Mouse (Mus musculus): ENCODE data around the gene Limk1.
"Not testable (repeated sequence)": the region's sequence is repeated elsewhere in the genome, so short reads cannot be mapped to it uniquely, and the experiment has no call there.

Limk1 gene

GRCm38 (mm10) chr5:134677491-134677890 is 10.9 kb downstream of the Limk1 start:
- no peak for DNase-seq (ENCODE audit: low spot score in 2 of 2)

DNA sequence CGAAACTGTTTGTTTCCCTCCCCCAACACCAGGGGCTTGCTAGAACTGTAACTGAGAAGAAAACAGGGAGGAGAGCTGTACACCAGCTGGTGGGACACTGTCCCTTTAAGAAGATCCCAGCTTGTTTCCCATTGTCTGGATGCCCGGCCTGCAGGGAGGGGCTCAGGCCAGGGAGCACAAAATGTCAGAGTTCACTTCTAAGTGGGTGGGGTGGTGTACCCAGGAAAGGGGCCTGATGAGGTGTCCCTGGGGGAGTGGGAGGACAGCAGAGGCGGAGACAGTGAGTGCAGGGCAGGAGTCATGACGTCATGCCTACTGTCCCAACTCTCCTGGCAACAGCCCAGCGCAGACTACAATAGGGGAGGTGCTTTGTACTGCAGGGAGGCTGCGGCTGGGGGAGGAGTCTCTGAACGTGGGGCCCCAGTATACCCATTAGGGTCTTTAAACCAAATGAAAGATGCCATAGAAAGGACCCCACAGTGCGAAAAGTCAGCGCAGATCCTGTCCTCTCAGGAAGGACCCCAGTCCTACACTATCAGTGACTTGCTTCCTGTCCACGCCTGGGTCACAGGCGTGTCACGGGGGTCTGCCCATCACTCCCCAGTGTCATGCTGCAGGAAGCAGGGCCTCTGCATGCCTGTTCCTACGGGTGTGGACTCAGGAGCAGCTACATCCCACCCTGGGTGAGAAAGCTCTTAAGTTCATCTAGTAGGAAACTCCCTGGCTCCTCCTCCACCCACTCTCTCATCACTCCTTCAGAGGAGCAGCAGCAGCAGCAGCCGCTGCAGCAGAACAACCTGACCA is 12.2 kb downstream of the Limk1 start:
- peak; percentile 65 to 85 for DNase-seq (ENCODE audit: low spot score in 2 of 2)

DNA sequence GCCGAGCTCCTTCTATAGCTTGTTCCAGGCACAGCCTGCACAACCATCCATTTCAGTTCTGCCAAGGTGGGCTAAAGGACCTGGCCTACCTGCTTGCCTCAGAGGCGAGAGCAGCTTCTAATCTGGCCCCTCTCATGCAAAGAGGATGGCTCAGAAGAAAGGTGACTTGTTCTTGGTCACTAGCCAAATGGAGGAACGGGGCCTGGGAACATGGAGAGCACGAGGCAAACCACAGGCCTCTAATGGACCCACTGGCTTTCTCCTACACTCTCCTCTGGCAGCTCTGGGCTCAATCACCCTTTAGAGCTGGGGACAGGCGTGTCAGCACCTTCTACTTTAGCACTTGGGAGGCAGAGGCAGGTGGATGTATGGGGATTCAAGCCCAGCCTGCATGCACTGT is 13.4 kb downstream of the Limk1 start:
- no peak for DNase-seq (ENCODE audit: low spot score in 2 of 2)

DNA sequence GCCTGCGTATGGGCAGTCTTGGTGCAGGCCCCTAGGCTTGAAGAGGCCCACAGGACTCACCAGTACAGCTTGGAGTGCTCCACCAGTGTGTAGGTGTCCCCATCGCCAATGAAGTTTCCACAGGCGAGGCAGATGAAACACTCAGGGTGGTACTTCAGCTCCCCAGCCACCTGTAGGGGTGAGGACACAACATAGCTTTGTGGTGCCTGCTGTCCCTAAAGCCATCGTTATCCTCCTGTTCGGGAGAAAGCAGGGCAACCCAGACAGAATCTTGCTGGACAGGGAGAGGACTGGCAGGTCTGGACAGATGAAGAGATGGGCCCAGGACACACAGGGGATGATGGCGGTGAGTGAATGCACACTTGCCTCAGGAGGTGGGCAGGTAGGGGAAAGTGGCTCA is 15.8 kb downstream of the Limk1 start:
- no peak for DNase-seq (ENCODE audit: low spot score in 2 of 2)

DNA sequence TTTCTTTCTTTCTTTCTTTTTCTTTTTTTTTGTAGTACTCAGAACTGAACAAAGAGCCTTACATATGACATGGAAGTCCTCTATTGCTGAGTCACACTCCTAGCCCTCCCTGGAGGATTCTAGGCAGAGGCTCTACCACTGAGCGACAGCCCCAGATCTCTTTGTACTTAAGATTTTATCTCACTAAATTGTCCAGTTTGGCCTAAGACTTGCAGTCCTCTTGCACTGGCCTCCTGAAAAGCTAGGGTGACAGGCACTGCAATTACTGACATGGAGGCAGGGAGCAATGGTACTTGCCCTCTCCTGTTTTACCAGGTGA is 16.2 kb downstream of the Limk1 start:
- DNase-seq (ENCODE audit: low spot score in 2 of 2) = no peak

DNA sequence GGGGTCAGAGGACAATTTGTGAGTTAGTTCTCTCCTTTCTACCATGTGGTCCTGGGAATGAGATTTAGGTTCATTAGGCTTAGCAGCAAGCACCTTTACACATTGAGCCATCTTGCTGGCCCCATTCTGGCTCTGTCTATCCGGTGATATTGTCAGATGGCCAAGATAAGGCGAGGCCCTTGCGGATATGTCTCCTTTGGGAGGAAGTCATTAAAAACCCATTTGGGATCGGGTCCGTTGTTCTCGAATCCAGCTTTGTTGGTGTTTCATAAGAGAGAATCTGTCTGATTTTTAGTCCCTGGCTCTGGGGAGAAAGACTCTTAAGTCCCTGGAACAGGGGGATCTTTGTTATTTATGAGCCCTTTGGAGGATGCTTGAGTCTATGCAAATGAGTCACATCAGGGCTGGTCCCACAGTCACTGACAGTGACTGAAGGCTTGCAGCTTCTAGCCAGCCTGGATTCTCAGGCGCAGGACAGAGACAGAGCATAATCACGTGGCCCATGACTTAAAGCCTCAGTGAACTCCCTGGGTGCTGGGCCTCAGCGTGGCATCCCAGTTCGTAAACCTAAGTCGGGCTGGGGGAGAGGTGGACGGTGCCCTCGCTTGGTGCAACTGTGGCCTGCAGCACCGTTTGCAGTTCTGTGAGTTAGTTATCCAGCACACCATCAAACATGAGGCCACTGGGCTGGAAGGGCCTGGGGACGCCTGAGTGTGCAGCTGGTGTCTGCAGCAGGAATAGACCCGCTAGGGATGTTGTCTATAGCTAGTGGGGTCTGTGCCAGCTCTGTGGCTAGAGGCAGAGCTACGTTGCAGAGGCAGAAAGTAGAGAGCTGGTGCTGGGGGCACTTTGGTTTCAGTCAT is 16.8 kb downstream of the Limk1 start:
- DNase-seq (ENCODE audit: low spot score in 2 of 2) = no peak

- DNase-seq (ENCODE audit: low spot score in 2 of 2) = no peak
Observed at GRCm38 (mm10) chr5:134669001-134669708, 19.2 kb downstream of the Limk1 start.

DNA sequence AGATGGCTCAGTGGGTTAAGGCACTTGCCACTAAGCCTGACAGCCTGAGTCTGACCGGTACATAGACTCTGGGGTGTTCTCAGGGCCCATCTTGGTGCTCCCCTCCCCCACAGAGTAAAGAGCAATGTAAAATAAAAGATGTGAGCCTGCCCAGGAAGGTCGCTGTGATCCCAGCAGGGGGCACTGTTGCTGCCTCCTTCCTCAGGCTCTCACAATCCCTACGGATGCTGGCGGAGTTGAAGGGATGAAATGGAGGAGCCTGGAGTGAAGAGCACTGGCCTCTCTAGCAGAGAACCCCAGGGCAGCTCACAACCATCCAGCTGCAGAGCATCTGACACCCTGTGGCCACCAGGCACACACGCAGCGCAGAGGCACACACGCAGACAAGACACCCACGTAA is 19.9 kb downstream of the Limk1 start:
- DNase-seq (ENCODE audit: low spot score in 2 of 2) = no peak

- no peak for DNase-seq (ENCODE audit: low spot score in 2 of 2)
Observed at GRCm38 (mm10) chr5:134656708-134657107, 31.7 kb downstream of the Limk1 start.

- DNase-seq (ENCODE audit: low spot score in 2 of 2) = no peak
Observed at GRCm38 (mm10) chr5:134652015-134652414, 36.4 kb downstream of the Limk1 start.

DNA sequence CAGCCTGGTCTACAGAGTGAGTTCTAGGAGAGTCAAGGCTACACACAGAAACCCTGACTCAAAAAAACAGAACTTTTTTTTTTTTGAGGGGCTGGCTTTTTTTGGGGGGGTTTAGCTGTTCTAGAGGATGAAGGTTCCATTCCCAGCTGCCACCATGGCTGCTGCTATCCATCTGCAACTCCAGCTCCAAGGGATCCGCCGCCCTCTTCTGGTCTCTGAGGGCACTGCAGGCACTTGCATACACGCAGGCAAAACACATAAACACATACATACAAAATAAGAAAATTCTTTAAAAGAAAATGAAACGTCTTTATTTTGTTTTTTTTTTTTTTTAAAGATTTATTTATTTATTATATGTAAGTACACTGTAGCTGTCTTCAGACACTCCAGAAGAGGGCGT is 37.5 kb downstream of the Limk1 start:
- DNase-seq (ENCODE audit: low spot score in 2 of 2) = peak in 1 of 2 experiments; percentile 42

DNA sequence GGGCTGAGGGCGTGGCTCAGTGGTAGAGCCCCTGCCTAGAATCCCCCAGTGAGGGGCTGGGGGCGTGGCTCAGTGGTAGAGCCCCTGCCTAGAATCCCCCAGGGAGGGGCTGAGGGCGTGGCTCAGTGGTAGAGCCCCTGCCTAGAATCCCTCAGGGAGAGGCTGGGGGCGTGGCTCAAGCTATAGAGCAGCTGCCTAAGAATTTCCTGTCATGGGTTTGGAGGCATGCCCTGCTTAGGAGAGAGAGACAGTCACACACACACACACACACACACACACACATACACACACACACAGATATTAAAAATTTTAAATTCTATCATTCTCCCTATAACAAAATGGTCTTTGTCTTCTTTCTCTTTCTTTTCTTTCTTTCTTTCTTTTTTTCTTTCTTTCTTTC is 39.4 kb downstream of the Limk1 start:
- DNase-seq (ENCODE audit: low spot score in 2 of 2) = not testable (repeated sequence)

- no peak for DNase-seq (ENCODE audit: low spot score in 2 of 2)
Observed at GRCm38 (mm10) chr5:134647394-134647793, 41.0 kb downstream of the Limk1 start.

GRCm38 (mm10) chr5:134646461-134646860 is 41.9 kb downstream of the Limk1 start:
- no peak for DNase-seq (ENCODE audit: low spot score in 2 of 2)

- no peak for DNase-seq (ENCODE audit: low spot score in 2 of 2)
Observed at GRCm38 (mm10) chr5:134644643-134645118, 43.7 kb downstream of the Limk1 start.

DNA sequence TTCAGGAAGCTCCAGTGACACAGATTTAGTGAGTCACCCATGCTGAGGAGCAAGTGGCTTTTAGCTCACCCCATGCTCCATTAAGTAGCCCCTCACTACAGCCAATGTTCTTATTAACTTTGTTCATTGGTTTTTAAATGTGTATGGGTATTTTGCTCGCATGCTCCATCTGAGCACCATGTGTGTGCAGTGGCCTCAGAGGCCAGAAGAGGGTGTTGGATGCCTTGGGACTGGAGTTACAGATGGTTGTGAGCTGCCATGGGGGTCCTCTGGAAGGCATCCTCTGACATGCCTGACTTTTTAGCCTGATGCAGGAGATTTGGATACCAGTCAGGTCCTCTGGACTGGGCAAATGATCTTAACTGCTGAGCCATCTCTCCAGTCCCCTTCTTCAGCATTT is 44.3 kb downstream of the Limk1 start:
- no peak for DNase-seq (ENCODE audit: low spot score in 2 of 2)

DNA sequence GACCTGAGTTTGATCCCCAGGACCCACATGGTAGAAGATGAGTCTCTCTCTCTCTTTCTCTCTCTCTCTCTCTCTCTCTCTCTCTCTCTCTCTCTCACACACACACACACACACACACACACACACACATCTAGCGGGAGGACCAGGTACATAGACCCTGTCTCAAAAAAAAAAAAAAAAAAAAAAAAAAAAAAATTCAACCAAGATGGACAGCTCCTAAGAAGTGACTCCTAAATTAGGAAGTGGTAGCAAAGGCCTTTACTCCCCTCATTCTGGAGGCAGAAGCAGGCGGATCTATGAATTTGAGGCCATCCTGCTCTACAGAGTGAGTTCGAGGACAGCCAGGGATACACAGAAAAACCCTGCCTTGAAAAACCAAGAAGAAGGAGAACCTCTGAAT is 48.0 kb downstream of the Limk1 start:
- no peak for DNase-seq (ENCODE audit: low spot score in 2 of 2)

DNA sequence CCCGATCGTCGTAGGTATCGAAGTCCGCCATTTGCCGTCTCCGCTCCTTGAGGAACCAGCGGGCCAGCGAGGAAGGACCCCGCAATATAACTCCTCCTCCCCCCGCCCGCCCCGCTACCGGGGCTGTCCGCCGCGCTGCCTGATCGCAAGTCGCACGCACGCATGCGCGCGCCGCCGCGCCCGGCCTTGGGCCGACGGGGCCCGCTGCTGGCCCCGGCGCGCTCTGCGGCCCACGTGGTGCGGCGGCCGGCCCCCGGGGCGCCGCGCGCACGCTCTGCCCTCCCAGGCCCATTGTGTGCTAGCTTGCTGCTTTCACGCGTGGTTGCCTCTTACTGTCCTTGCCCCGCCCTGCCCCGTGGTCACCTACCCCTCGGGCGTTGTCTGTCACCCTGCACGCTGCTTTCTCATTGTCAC is 49.1 kb downstream of the Limk1 start, which contains the start of gene Eif4h:
Gene Eif4h (minus strand): TSS at position 222 of the 414 bp plus-strand sequence.
- peak; percentile 96 to 97 for DNase-seq (ENCODE audit: low spot score in 2 of 2)

GRCm38 (mm10) chr5:134638461-134639268 is 49.7 kb downstream of the Limk1 start:
- DNase-seq (ENCODE audit: low spot score in 2 of 2) = peak in 1 of 2 experiments; percentile 17

DNA sequence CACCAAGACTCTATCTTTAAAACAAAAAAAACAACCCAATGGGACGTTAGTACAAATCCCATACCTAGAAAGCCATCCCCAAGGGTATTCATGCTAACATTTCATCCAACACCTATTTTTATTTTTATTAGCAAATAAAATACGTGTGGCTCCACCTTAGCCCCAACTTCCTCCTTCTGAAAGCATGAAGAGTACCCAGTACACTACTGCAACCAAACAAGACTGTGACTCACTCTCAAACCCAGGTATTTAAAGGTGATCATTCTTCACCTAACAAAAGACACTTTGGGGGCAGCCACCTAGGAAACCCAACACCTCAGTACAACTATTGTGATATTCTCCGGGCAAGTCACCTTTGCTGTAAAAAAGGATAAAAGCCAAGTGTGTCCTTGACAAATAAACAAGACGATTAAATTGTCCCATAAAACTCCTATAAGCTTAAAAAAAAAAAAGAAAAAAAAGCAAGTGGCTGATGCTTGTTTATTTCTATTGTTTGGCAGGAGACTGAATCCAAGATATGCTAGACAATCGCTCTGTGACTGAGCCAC is 50.5 kb downstream of the Limk1 start:
- DNase-seq (ENCODE audit: low spot score in 2 of 2) = no peak

DNA sequence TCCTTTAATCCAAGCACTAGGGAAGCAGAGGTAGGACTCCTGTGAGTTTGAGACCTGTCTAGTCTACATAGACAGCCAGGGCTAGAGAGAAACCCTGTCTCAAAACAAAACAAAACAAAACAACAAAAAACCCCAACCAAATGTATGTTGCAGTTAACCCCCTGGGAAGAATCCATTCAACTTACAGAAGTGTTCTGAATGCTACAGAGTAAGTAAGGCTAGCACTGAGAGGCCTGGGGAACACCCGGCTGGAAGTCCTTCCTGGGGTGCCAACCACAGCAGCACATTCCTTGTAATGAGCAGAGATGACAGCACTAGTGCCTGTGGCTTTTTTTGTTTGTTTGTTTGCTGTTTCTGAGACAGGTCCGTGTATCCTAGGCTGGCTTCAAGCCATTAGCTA is 55.6 kb downstream of the Limk1 start:
- no peak for DNase-seq (ENCODE audit: low spot score in 2 of 2)

Measured in urinary bladder, postnatal 36 days (tissue).